Comparison of ENCODE assay signal across 8 mouse cellular contexts in genomic region chr8:104630574-104630973, GRCm38 (mm10). TPM values are rescaled to one million over a fixed set of nuclear protein-coding genes. Genes with fewer than 3 reads are reported as not detected.
A peak's percentile ranks its signal among the peaks of the same experiment; 100 is the strongest.
DNase-seq lines count a peak whose midpoint lies in the region; ATAC-seq lines count a peak whose summit lies in the region.

No protein-coding gene starts in this region.

- peak; percentile 32 for DNase-seq in urinary bladder, adult 2 months (ENCODE audit: low spot score)
- DNase-seq in urinary bladder, postnatal 36 days (ENCODE audit: low spot score in 2 of 2) = no peak
- peak; percentile 2 for DNase-seq in embryonic facial prominence, embryonic 11.5 days (ENCODE audit: low spot score)
- peak; percentile 43 to 55 for DNase-seq in heart, postnatal 36 days
- DNase-seq in layer of hippocampus, adult 9-11 months = no peak
- no peak for DNase-seq in right cerebral cortex, postnatal 14 days

- peaks cover 14% of the 10 kb centered on the region for H3K27me3 ChIP-seq in embryonic facial prominence, embryonic 11.5 days (ENCODE audit: control insufficient read depth, insufficient read depth, low read length)
- peaks cover 37% of the 10 kb centered on the region for H3K27me3 ChIP-seq in liver, embryonic 12.5 days (replicated peaks)
- H3K27me3 ChIP-seq in neural tube, embryonic 13.5 days = peaks cover 35% of the 10 kb centered on the region

- no peaks in the 10 kb centered on the region; the same call in 1 of the 2 replicates for H3K4me1 ChIP-seq in embryonic facial prominence, embryonic 11.5 days (ENCODE audit: control insufficient read depth, insufficient read depth, low read length)
- peaks cover 22% of the 10 kb centered on the region for H3K4me1 ChIP-seq in liver, embryonic 12.5 days
- peaks cover 15% of the 10 kb centered on the region for H3K4me1 ChIP-seq in neural tube, embryonic 13.5 days (replicated peaks)

- intact Hi-C loops in heart, postnatal 36 days (cut with DNase I) = no loop called here

- H3K36me3 ChIP-seq in embryonic facial prominence, embryonic 11.5 days (replicated peaks; ENCODE audit: control insufficient read depth, insufficient read depth, low read depth, low read length) = no peaks in the 10 kb centered on the region
- peaks cover 5% of the 10 kb centered on the region for H3K36me3 ChIP-seq in liver, embryonic 12.5 days
- H3K36me3 ChIP-seq in neural tube, embryonic 13.5 days = peaks cover 7% of the 10 kb centered on the region

- H3K9ac ChIP-seq in embryonic facial prominence, embryonic 11.5 days (replicated peaks; ENCODE audit: low read length) = peak overlapping the region; percentile 32; the same call in 1 of the 2 replicates
- H3K9ac ChIP-seq in liver, embryonic 12.5 days = no peak overlapping the region
- H3K9ac ChIP-seq in neural tube, embryonic 13.5 days = peak overlapping the region; percentile 63

- WGBS in embryonic facial prominence, embryonic 11.5 days = under 1% methylated on average over 36 of the region's 36 CpGs
- 1% methylated on average over 36 of the region's 36 CpGs for WGBS in liver, embryonic 12.5 days (ENCODE audit: insufficient replicate concordance)
- 1% methylated on average over 35 of the region's 36 CpGs for WGBS in neural tube, embryonic 13.5 days

- ATAC-seq in embryonic facial prominence, embryonic 11.5 days (replicated peaks; ENCODE audit: insufficient number of reproducible peaks, low FRiP score, low TSS enrichment, low read depth) = no peak
- ATAC-seq in liver, embryonic 12.5 days = 0 out of 2 replicates have a peak, but pooled peaks have one; percentile 35
- no peak for ATAC-seq in neural tube, embryonic 13.5 days (ENCODE audit: low read depth)

- no peaks in the 10 kb centered on the region for H3K9me3 ChIP-seq in embryonic facial prominence, embryonic 11.5 days (replicated peaks; ENCODE audit: control insufficient read depth, low read length)
- H3K9me3 ChIP-seq in liver, embryonic 12.5 days (replicated peaks) = no peaks in the 10 kb centered on the region
- H3K9me3 ChIP-seq in neural tube, embryonic 13.5 days = no peaks in the 10 kb centered on the region

- H3K27ac ChIP-seq in embryonic facial prominence, embryonic 11.5 days (replicated peaks; ENCODE audit: low read depth, low read length) = no peak overlapping the region
- no peak overlapping the region for H3K27ac ChIP-seq in liver, embryonic 12.5 days
- no peak overlapping the region for H3K27ac ChIP-seq in neural tube, embryonic 13.5 days (replicated peaks)

- H3K4me2 ChIP-seq in embryonic facial prominence, embryonic 11.5 days (ENCODE audit: low read depth, low read length) = peak overlapping the region; percentile 48
- H3K4me2 ChIP-seq in liver, embryonic 12.5 days = peak overlapping the region; percentile 62
- H3K4me2 ChIP-seq in neural tube, embryonic 13.5 days = peak overlapping the region; percentile 62

- peak overlapping the region; percentile 31 for H3K4me3 ChIP-seq in embryonic facial prominence, embryonic 11.5 days (ENCODE audit: low read depth, low read length)
- H3K4me3 ChIP-seq in liver, embryonic 12.5 days = peak overlapping the region; percentile 38
- H3K4me3 ChIP-seq in neural tube, embryonic 13.5 days = peak overlapping the region; percentile 34

RNA-seq across cellular contexts. Expression of gene Rrad, which starts 0.6 kb away (rescaled TPM):
- polyA plus RNA-seq in urinary bladder, adult 2 months (2012; rRNA removed) = 10.3 and 13.4 TPM in 2 replicates
- 2.2 and 3.6 TPM in 2 replicates for polyA plus RNA-seq in embryonic facial prominence, embryonic 11.5 days (2014; fragmentation: Nextera tagmentation; extraction: Ambion mirVana)
- total RNA-seq in heart, postnatal 36 days (2021) = 100 to 1,000 TPM; 355 to 387 TPM
- 0.79 and 1.2 TPM in 2 replicates for polyA plus RNA-seq in liver, embryonic 12.5 days (2016; fragmentation: Nextera tagmentation; extraction: Ambion mirVana)
- 3.7 and 4.9 TPM in 2 replicates for polyA plus RNA-seq in neural tube, embryonic 13.5 days (2015; fragmentation: Nextera tagmentation; extraction: Ambion mirVana)

RNA-seq across cellular contexts. Expression of gene Cdh16, which starts 6.4 kb away (rescaled TPM):
- polyA plus RNA-seq in urinary bladder, adult 2 months (2012; rRNA removed) = not detected in 2 replicates
- polyA plus RNA-seq in embryonic facial prominence, embryonic 11.5 days (2014; fragmentation: Nextera tagmentation; extraction: Ambion mirVana) = not detected in 2 replicates
- 1 to 10 TPM; 3.1 TPM for total RNA-seq in heart, postnatal 36 days (2021)
- polyA plus RNA-seq in liver, embryonic 12.5 days (2016; fragmentation: Nextera tagmentation; extraction: Ambion mirVana) = 0.21 and 0.36 TPM in 2 replicates
- 0.29 and 0.45 TPM in 2 replicates for polyA plus RNA-seq in neural tube, embryonic 13.5 days (2015; fragmentation: Nextera tagmentation; extraction: Ambion mirVana)

RNA-seq across cellular contexts. Expression of gene Ciao2b, which starts 11.2 kb away (rescaled TPM):
- polyA plus RNA-seq in urinary bladder, adult 2 months (2012; rRNA removed) = 53.2 and 69.5 TPM in 2 replicates
- 79.7 and 82.5 TPM in 2 replicates for polyA plus RNA-seq in embryonic facial prominence, embryonic 11.5 days (2014; fragmentation: Nextera tagmentation; extraction: Ambion mirVana)
- total RNA-seq in heart, postnatal 36 days (2021) = 10 to 100 TPM; 61.2 to 67.6 TPM
- polyA plus RNA-seq in liver, embryonic 12.5 days (2016; fragmentation: Nextera tagmentation; extraction: Ambion mirVana) = 71.8 and 74.7 TPM in 2 replicates
- 131 and 143 TPM in 2 replicates for polyA plus RNA-seq in neural tube, embryonic 13.5 days (2015; fragmentation: Nextera tagmentation; extraction: Ambion mirVana)

RNA-seq across cellular contexts. Expression of gene Pdp2, which starts 39.3 kb away (rescaled TPM):
- 6.1 and 7.2 TPM in 2 replicates for polyA plus RNA-seq in urinary bladder, adult 2 months (2012; rRNA removed)
- polyA plus RNA-seq in embryonic facial prominence, embryonic 11.5 days (2014; fragmentation: Nextera tagmentation; extraction: Ambion mirVana) = 14.1 and 15.6 TPM in 2 replicates
- 10 to 100 TPM; 28.1 to 29.8 TPM for total RNA-seq in heart, postnatal 36 days (2021)
- 5.8 and 6.0 TPM in 2 replicates for polyA plus RNA-seq in liver, embryonic 12.5 days (2016; fragmentation: Nextera tagmentation; extraction: Ambion mirVana)
- polyA plus RNA-seq in neural tube, embryonic 13.5 days (2015; fragmentation: Nextera tagmentation; extraction: Ambion mirVana) = 17.9 and 19.7 TPM in 2 replicates

Comparison
In these comparisons a context has a peak if more than half of its experiments do, and no peak if none do; other contexts are left out.
1. DNase-seq: peak in urinary bladder, adult 2 months (single experiment), embryonic facial prominence, embryonic 11.5 days (single experiment) and heart, postnatal 36 days (2 of 2); none in urinary bladder, postnatal 36 days (0 of 2), layer of hippocampus, adult 9-11 months (single experiment) and right cerebral cortex, postnatal 14 days (single experiment).
2. Peak in every context shown above with its lines, with median percentiles within 50 percentile points of each other: H3K4me2 ChIP-seq and H3K4me3 ChIP-seq.